Mouse (Mus musculus): ENCODE measurements at regions not wholly inside any gene's neighbourhood (a gene's known extent, or its start where the extent isn't known, plus 50 kb on each side); places are given as distances from the start of the nearest gene placed in this dataset.

- ATAC-seq (ENCODE audit: insufficient read depth, low read depth), result no peak
- TF ChIP-seq CTCF (IDR thresholded peaks at IDR 0.05; ENCODE audit: low read depth) (no peak), EP300 (IDR thresholded peaks at IDR 0.05; ENCODE audit: low read depth) (no peak)
- H3K9ac ChIP-seq (replicated peaks; ENCODE audit: low read depth, low read length), result no peak overlapping the region
- no peak overlapping the region for H3K4me2 ChIP-seq (ENCODE audit: low read depth, low read length)
- H3K9me3 ChIP-seq (replicated peaks; ENCODE audit: control insufficient read depth, low read length), result no peaks in the 10 kb centered on the region
- no peak overlapping the region for H3K4me3 ChIP-seq (ENCODE audit: low read depth, low read length)
- H3K27ac ChIP-seq (ENCODE audit: low read depth), result no peak overlapping the region
- no peaks in the 10 kb centered on the region for H3K27me3 ChIP-seq (ENCODE audit: control insufficient read depth, insufficient read depth, low read length)
- DNase-seq (ENCODE audit: low spot score), result no peak
- no peaks in the 10 kb centered on the region for H3K36me3 ChIP-seq (replicated peaks; ENCODE audit: control insufficient read depth, insufficient read depth, low read length)
- 64% methylated on average over 11 of the region's 11 CpGs for WGBS
- H3K4me1 ChIP-seq (ENCODE audit: control insufficient read depth, insufficient read depth), result no peaks in the 10 kb centered on the region
Observed at GRCm38 (mm10) chr14:99376652-99377502, 78.4 kb downstream of the Klf5 start.

GRCm38 (mm10) chr14:99381262-99382017 lies 82.9 kb downstream of the Klf5 start:
- DNase-seq (ENCODE audit: low spot score), result no peak
- H3K4me2 ChIP-seq (ENCODE audit: low read depth, low read length), result no peak overlapping the region
- no peak overlapping the region for H3K4me3 ChIP-seq (ENCODE audit: low read depth, low read length)
- WGBS, result 66% methylated on average over 10 of the region's 10 CpGs
- H3K27ac ChIP-seq (ENCODE audit: low read depth), result no peak overlapping the region
- no peaks in the 10 kb centered on the region for H3K36me3 ChIP-seq (replicated peaks; ENCODE audit: control insufficient read depth, insufficient read depth, low read length)
- TF ChIP-seq EP300 (IDR thresholded peaks at IDR 0.05; ENCODE audit: low read depth), result no peak
- no peak for TF ChIP-seq CTCF (IDR thresholded peaks at IDR 0.05; ENCODE audit: low read depth)
- ATAC-seq (ENCODE audit: insufficient read depth, low read depth), result no peak
- no peaks in the 10 kb centered on the region for H3K4me1 ChIP-seq (ENCODE audit: control insufficient read depth, insufficient read depth)
- no peaks in the 10 kb centered on the region for H3K9me3 ChIP-seq (replicated peaks; ENCODE audit: control insufficient read depth, low read length)
- H3K27me3 ChIP-seq (ENCODE audit: control insufficient read depth, insufficient read depth, low read length), result no peaks in the 10 kb centered on the region
- H3K9ac ChIP-seq (replicated peaks; ENCODE audit: low read depth, low read length), result no peak overlapping the region

- ATAC-seq (ENCODE audit: insufficient read depth, low read depth) (no peak), DNase-seq (ENCODE audit: low spot score) (no peak)
- no peak for TF ChIP-seq CTCF (IDR thresholded peaks at IDR 0.05; ENCODE audit: low read depth)
- TF ChIP-seq EP300 (IDR thresholded peaks at IDR 0.05; ENCODE audit: low read depth), result no peak
- H3K36me3 ChIP-seq (replicated peaks; ENCODE audit: control insufficient read depth, insufficient read depth, low read length), result no peaks in the 10 kb centered on the region
- H3K9me3 ChIP-seq (replicated peaks; ENCODE audit: control insufficient read depth, low read length), result no peaks in the 10 kb centered on the region
- H3K27ac ChIP-seq (ENCODE audit: low read depth), result no peak overlapping the region
- no peaks in the 10 kb centered on the region for H3K27me3 ChIP-seq (ENCODE audit: control insufficient read depth, insufficient read depth, low read length)
- no peak overlapping the region for H3K4me2 ChIP-seq (ENCODE audit: low read depth, low read length)
- H3K4me1 ChIP-seq (ENCODE audit: control insufficient read depth, insufficient read depth), result no peaks in the 10 kb centered on the region
- 68% methylated on average over 5 of the region's 5 CpGs for WGBS
- no peak overlapping the region for H3K9ac ChIP-seq (replicated peaks; ENCODE audit: low read depth, low read length)
- H3K4me3 ChIP-seq (ENCODE audit: low read depth, low read length), result no peak overlapping the region
Observed at GRCm38 (mm10) chr14:99382051-99382450, 83.6 kb downstream of the Klf5 start.

GRCm38 (mm10) chr14:99383170-99383569 lies 84.7 kb downstream of the Klf5 start:
- no peak for TF ChIP-seq CTCF (IDR thresholded peaks at IDR 0.05; ENCODE audit: low read depth)
- no peak for TF ChIP-seq EP300 (IDR thresholded peaks at IDR 0.05; ENCODE audit: low read depth)
- no peak overlapping the region for H3K4me3 ChIP-seq (ENCODE audit: low read depth, low read length)
- H3K4me2 ChIP-seq (ENCODE audit: low read depth, low read length), result no peak overlapping the region
- no peaks in the 10 kb centered on the region for H3K36me3 ChIP-seq (replicated peaks; ENCODE audit: control insufficient read depth, insufficient read depth, low read length)
- H3K9me3 ChIP-seq (replicated peaks; ENCODE audit: control insufficient read depth, low read length), result no peaks in the 10 kb centered on the region
- H3K4me1 ChIP-seq (ENCODE audit: control insufficient read depth, insufficient read depth), result no peaks in the 10 kb centered on the region
- WGBS, result 83% methylated on average over 6 of the region's 6 CpGs
- H3K9ac ChIP-seq (replicated peaks; ENCODE audit: low read depth, low read length), result no peak overlapping the region
- no peak for DNase-seq (ENCODE audit: low spot score)
- H3K27ac ChIP-seq (ENCODE audit: low read depth), result no peak overlapping the region
- no peak for ATAC-seq (ENCODE audit: insufficient read depth, low read depth)
- no peaks in the 10 kb centered on the region for H3K27me3 ChIP-seq (ENCODE audit: control insufficient read depth, insufficient read depth, low read length)

GRCm38 (mm10) chr14:99387581-99387980 lies 89.1 kb downstream of the Klf5 start:
- Histone ChIP-seq H3K27me3 (ENCODE audit: control insufficient read depth, insufficient read depth, low read length) (no peaks in the 10 kb centered on the region), H3K4me1 (ENCODE audit: control insufficient read depth, insufficient read depth) (no peaks in the 10 kb centered on the region), H3K27ac (ENCODE audit: low read depth) (no peak overlapping the region), H3K4me3 (ENCODE audit: low read depth, low read length) (no peak overlapping the region), H3K9me3 (replicated peaks; ENCODE audit: control insufficient read depth, low read length) (no peaks in the 10 kb centered on the region), H3K9ac (replicated peaks; ENCODE audit: low read depth, low read length) (no peak overlapping the region), H3K4me2 (ENCODE audit: low read depth, low read length) (no peak overlapping the region), H3K36me3 (replicated peaks; ENCODE audit: control insufficient read depth, insufficient read depth, low read length) (no peaks in the 10 kb centered on the region)
- no peak for TF ChIP-seq CTCF (IDR thresholded peaks at IDR 0.05; ENCODE audit: low read depth)
- no peak for TF ChIP-seq EP300 (IDR thresholded peaks at IDR 0.05; ENCODE audit: low read depth)
- 91% methylated on average over 6 of the region's 6 CpGs for WGBS
- ATAC-seq (ENCODE audit: insufficient read depth, low read depth), result no peak
- DNase-seq (ENCODE audit: low spot score), result no peak

Measured in heart, postnatal 0 days (tissue).